Mouse (Mus musculus) embryonic facial prominence, embryonic 14.5 days (tissue): ENCODE measurements around the gene Dip2a. TPM values are rescaled to one million over a fixed set of nuclear protein-coding genes. Genes with fewer than 3 reads are reported as not detected.
A peak's percentile ranks its signal among the peaks of the same experiment; 100 is the strongest.

ENCODE experiments used
- ATAC-seq: fragments of 200-750 bp; cut with Nextera tagmentation; 2 replicates; pipeline ENCODE4 v1.8.0; 2017; ENCODE audit warnings: low read depth, moderate number of reproducible peaks, moderate TSS enrichment
- DNase-seq: peaks from one replicate; pipeline ENCODE4 v3.0.0-alpha.2; 2015; ENCODE audit warnings: low spot score
- H3K27ac ChIP-seq: fragments of 300-500 bp; sonication (generic); replicated peaks from 2 replicates; pipeline ENCODE4 v1.5.1; 2014; ENCODE audit warnings: low read depth, mild to moderate bottlenecking, low read length, moderate library complexity
- H3K27me3 ChIP-seq: fragments of 300-500 bp; sonication (generic); replicated peaks from 2 replicates; pipeline ENCODE4 v1.6.1; 2014; ENCODE audit warnings: low read length; ENCODE audit not compliant: control insufficient read depth, insufficient read depth
- H3K36me3 ChIP-seq: fragments of 300-500 bp; sonication (generic); 2 replicates; pipeline ENCODE4 v1.6.1; 2014; ENCODE audit warnings: low read length, mixed read lengths; ENCODE audit not compliant: control insufficient read depth, insufficient read depth
- H3K4me1 ChIP-seq: fragments of 300-500 bp; sonication (generic); 2 replicates; pipeline ENCODE4 v1.6.1; 2014; ENCODE audit warnings: antibody characterized with exemption, low read length; ENCODE audit not compliant: control insufficient read depth, insufficient read depth
- H3K4me2 ChIP-seq: fragments of 300-500 bp; sonication (generic); 2 replicates; pipeline ENCODE4 v1.6.1; 2014; ENCODE audit warnings: low read depth, mild to moderate bottlenecking, low read length, moderate library complexity, mixed read lengths
- H3K4me3 ChIP-seq: fragments of 300-500 bp; sonication (generic); 2 replicates; pipeline ENCODE4 v1.5.1; 2014; ENCODE audit warnings: low read depth, mild to moderate bottlenecking, low read length
- H3K9ac ChIP-seq: fragments of 300-500 bp; sonication (generic); 2 replicates; pipeline ENCODE4 v1.6.1; 2014; ENCODE audit warnings: low read depth, mild to moderate bottlenecking, low read length, moderate library complexity, mixed read lengths
- H3K9me3 ChIP-seq: fragments of 300-500 bp; sonication (generic); 2 replicates; pipeline ENCODE4 v1.6.1; 2016; ENCODE audit warnings: low read length; ENCODE audit not compliant: control insufficient read depth
- WGBS: fragments of 180-500 bp; shearing (Covaris S2); extraction: QIAGEN DNeasy Blood & Tissue Kit; methylation state at CpG from one replicate; pipeline ENCODE4 v1.1.7; 2014; 5-methylcytosine and 5-hydroxymethylcytosine counted together
- polyA plus RNA-seq: library from polyadenylated mRNA; unstranded; fragments of >200 nt; fragmentation: Nextera tagmentation; extraction: Ambion mirVana; gene quantifications from 2 replicates; pipeline ENCODE4 v1.2.1, GENCODE M21; 2014

The Dip2a gene
- polyA plus RNA-seq = 6.0 and 7.7 TPM in 2 replicates

DNA sequence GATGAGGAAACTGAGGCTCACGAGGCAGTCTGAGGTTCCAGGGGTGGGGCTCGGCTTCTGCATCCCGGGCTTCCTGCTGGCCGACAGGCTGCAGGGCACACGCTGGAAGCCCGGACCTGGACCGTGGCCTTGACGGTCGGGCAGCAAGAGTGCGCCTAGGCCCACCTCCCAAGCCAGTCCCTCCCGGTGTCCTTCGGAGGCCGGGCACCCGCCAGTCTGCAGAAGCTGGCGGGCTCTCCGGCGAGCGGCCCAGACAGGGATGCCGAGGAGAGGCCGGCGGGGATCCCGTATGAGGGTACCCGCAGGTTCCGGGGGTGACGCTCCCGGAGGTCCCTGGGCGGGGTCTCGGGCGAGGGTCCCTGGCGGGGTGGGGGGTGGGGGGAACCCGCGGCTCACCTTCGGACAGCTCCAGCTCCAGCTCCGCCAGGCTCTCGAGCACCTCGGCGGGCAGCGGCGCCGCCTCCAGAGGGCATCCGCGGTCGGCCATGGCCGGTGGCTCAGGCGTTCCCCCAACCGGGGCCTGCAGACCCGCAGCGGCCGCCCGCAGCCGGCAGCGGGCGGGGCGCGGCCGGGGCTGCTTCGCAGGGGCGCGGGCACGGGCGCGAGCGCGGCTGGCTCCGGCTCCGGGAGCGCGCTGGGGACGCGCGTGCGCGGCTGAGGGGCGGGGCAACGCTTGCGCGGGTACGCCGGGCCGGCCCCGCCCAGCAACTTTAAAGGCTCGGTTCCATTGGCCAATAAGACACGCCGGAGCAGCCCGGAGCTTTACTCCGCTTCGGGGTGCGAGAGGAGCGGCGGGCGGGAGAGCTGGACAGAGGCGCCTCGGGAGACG lies at the start of gene Dip2a:
Dip2a (minus strand) TSS at position 581 of the 829 bp plus-strand sequence.
- H3K27ac ChIP-seq = peak within 1 kb of the TSS; percentile 80
- peak within 1 kb of the TSS; percentile 91 for H3K4me2 ChIP-seq
- peaks cover 17% of the 10 kb centered on the region for H3K4me1 ChIP-seq
- WGBS = under 1% methylated on average over 21 of the region's 94 CpGs
- H3K4me3 ChIP-seq = peak within 1 kb of the TSS; percentile 96
- peak; percentile 93 for ATAC-seq
- no peaks in the 10 kb centered on the region for H3K27me3 ChIP-seq
- DNase-seq = peak; percentile 95
- H3K9ac ChIP-seq = peak within 1 kb of the TSS; percentile 92
- no peaks in the 10 kb centered on the region for H3K9me3 ChIP-seq
- H3K36me3 ChIP-seq = peaks cover under 1% of the 10 kb centered on the region; the same call in 1 of the 2 replicates

- ATAC-seq (no peak), DNase-seq (no peak)
- WGBS = 92% methylated on average over 11 of the region's 12 CpGs
- no peaks in the 10 kb centered on the region for H3K9me3 ChIP-seq
- no peaks in the 10 kb centered on the region for H3K4me1 ChIP-seq
- H3K36me3 ChIP-seq = peaks cover 66% of the 10 kb centered on the region
- H3K4me2 ChIP-seq = no peak overlapping the region
- H3K27ac ChIP-seq = no peak overlapping the region
- H3K4me3 ChIP-seq = no peak overlapping the region
- no peaks in the 10 kb centered on the region for H3K27me3 ChIP-seq
- no peak overlapping the region for H3K9ac ChIP-seq
These were observed 47.5 kb upstream of the Dip2a start for GRCm38 (mm10) chr10:76392596-76392995.

DNA sequence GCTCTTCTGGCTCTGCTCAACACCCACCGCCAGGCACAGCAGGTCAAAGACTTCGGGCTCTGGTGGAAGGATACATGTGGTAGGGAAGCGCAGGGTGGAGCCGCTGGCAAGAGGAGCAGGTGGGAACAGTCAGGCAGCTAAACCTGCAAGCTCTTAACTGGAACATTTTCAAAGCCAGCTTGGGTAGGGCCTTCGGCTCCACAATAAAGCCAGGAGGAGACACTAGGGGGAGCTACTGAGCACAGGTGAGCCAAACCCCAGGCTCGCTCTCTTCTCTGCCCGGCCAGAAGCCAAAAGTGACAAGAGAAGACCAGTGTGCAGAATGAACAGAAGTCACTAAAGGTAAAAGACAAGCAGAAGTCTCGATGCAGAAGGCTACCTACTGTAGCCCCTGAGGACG lies 46.7 kb upstream of the Dip2a start:
- Histone ChIP-seq H3K27ac (no peak overlapping the region), H3K36me3 (peaks cover 67% of the 10 kb centered on the region), H3K9me3 (no peaks in the 10 kb centered on the region), H3K27me3 (no peaks in the 10 kb centered on the region), H3K4me2 (no peak overlapping the region), H3K4me1 (no peaks in the 10 kb centered on the region), H3K9ac (no peak overlapping the region), H3K4me3 (no peak overlapping the region)
- peak; percentile 9 for DNase-seq
- 86% methylated on average over 9 of the region's 9 CpGs for WGBS
- ATAC-seq = no peak

DNA sequence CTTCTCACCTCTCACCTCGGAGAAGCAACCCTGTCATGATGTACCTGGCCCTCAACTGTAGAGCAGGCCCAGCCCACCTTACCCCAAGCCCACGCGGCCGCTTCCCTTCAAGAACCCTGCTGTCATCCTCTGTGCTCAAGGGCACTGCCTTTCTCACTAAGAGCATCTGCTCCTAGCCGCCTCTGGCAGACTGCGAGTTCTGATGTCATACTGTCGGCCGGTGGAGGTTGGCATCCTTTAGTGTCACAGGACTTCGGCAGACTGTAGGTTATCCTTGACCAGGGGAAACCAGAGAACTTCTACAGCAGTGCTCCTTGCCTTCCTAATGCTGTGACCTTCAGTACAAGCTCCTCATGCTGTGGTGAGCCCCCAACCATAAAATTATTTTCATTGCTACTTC lies 46.1 kb upstream of the Dip2a start:
- 98% methylated on average over 9 of the region's 9 CpGs for WGBS
- Histone ChIP-seq H3K9ac (no peak overlapping the region), H3K27ac (no peak overlapping the region), H3K4me3 (no peak overlapping the region), H3K27me3 (no peaks in the 10 kb centered on the region), H3K4me1 (no peaks in the 10 kb centered on the region), H3K4me2 (no peak overlapping the region), H3K36me3 (peaks cover 68% of the 10 kb centered on the region), H3K9me3 (no peaks in the 10 kb centered on the region)
- ATAC-seq (no peak), DNase-seq (no peak)

DNA sequence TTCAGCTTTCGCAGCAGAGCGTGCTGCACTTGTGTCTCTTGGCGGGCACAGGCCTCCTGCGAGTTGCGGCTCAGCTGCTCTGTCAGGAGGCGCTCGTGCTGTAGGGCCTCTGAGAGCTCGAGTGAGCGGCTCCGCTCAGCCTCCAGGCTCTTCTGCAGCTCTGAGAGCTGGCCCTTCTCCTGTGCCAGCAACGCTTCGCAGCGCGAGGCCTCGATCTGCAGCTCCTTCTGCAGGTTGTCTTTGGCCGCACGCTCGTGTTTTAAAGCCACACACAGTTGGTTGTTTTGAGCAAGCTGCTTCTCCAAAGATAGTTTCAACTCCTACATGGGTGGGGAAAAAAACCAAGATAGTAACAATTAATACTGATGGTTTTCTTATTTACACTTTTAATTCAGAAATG lies 29.9 kb upstream of the Dip2a start:
- Histone ChIP-seq H3K27me3 (no peaks in the 10 kb centered on the region), H3K4me1 (no peaks in the 10 kb centered on the region), H3K9me3 (no peaks in the 10 kb centered on the region), H3K36me3 (peaks cover 65% of the 10 kb centered on the region), H3K4me2 (no peak overlapping the region), H3K4me3 (no peak overlapping the region), H3K27ac (no peak overlapping the region), H3K9ac (no peak overlapping the region)
- DNase-seq = no peak
- 95% methylated on average over 18 of the region's 18 CpGs for WGBS
- ATAC-seq = no peak

GRCm38 (mm10) chr10:76371736-76372135 lies 26.6 kb upstream of the Dip2a start:
- Histone ChIP-seq H3K27me3 (no peaks in the 10 kb centered on the region), H3K4me3 (no peak overlapping the region), H3K4me2 (no peak overlapping the region), H3K9ac (no peak overlapping the region), H3K36me3 (peaks cover 60% of the 10 kb centered on the region), H3K9me3 (no peaks in the 10 kb centered on the region), H3K4me1 (no peaks in the 10 kb centered on the region), H3K27ac (no peak overlapping the region)
- ATAC-seq = no peak
- DNase-seq = no peak
- 61% methylated on average over 3 of the region's 3 CpGs for WGBS

DNA sequence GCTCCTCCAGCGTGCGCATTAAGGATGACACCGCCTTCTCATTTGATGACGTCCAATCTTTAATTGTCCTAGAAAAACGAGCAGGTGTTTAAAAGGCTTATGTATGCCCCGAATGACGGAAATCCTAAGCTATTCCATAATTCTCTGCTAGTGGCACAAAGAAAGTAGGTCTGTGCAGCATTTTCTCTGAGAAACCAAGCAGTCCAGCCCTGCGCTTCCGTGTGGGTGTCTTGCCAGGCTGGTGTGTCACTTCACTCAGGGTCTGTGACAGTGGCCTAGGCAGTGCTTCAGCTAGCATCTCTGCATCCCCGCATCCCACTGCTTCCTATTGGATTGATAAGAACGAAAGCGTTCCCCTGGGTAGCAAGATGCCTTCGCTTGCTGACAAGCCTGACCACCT lies 23.7 kb upstream of the Dip2a start:
- H3K36me3 ChIP-seq = peaks cover 59% of the 10 kb centered on the region
- no peaks in the 10 kb centered on the region for H3K9me3 ChIP-seq
- no peak overlapping the region for H3K9ac ChIP-seq
- DNase-seq (no peak), ATAC-seq (no peak)
- H3K4me3 ChIP-seq = no peak overlapping the region
- H3K27me3 ChIP-seq = no peaks in the 10 kb centered on the region
- H3K4me2 ChIP-seq = no peak overlapping the region
- WGBS = 91% methylated on average over 13 of the region's 13 CpGs
- H3K4me1 ChIP-seq = no peaks in the 10 kb centered on the region
- no peak overlapping the region for H3K27ac ChIP-seq

- Histone ChIP-seq H3K4me2 (no peak overlapping the region), H3K36me3 (peaks cover 33% of the 10 kb centered on the region), H3K9me3 (no peaks in the 10 kb centered on the region), H3K4me3 (no peak overlapping the region), H3K27ac (no peak overlapping the region), H3K4me1 (no peaks in the 10 kb centered on the region), H3K9ac (no peak overlapping the region), H3K27me3 (no peaks in the 10 kb centered on the region)
- WGBS = 70% methylated on average over 3 of the region's 3 CpGs
- ATAC-seq (peak; percentile 81), DNase-seq (peak; percentile 63)
These were observed 18.1 kb upstream of the Dip2a start for GRCm38 (mm10) chr10:76363233-76363632.

- DNase-seq (no peak), ATAC-seq (no peak)
- H3K4me1 ChIP-seq = no peaks in the 10 kb centered on the region
- H3K4me3 ChIP-seq = no peak overlapping the region
- H3K36me3 ChIP-seq = peaks cover 39% of the 10 kb centered on the region
- 80% methylated on average over 5 of the region's 5 CpGs for WGBS
- H3K27ac ChIP-seq = no peak overlapping the region
- H3K4me2 ChIP-seq = no peak overlapping the region
- H3K9me3 ChIP-seq = no peaks in the 10 kb centered on the region
- H3K27me3 ChIP-seq = no peaks in the 10 kb centered on the region
- no peak overlapping the region for H3K9ac ChIP-seq
These were observed 13.4 kb upstream of the Dip2a start for GRCm38 (mm10) chr10:76358468-76358867.
